Mouse (Mus musculus): ENCODE measurements at regions not wholly inside any gene's neighbourhood (a gene's known extent, or its start where the extent isn't known, plus 50 kb on each side); places are given as distances from the start of the nearest gene placed in this dataset.

GRCm38 (mm10) chr16:55735476-55735968 lies 103.2 kb downstream of the Nfkbiz start:
- no peaks in the 10 kb centered on the region for H3K9me3 ChIP-seq (replicated peaks; ENCODE audit: low read length)
- ATAC-seq (replicated peaks; ENCODE audit: low FRiP score, low read depth) (no peak), DNase-seq (ENCODE audit: low spot score) (no peak)
- no peak overlapping the region for H3K9ac ChIP-seq (ENCODE audit: low read depth, low read length)
- H3K27me3 ChIP-seq (ENCODE audit: insufficient read depth, low read length), result no peaks in the 10 kb centered on the region
- no peaks in the 10 kb centered on the region for H3K4me1 ChIP-seq (replicated peaks; ENCODE audit: insufficient read depth, low read length)
- no peaks in the 10 kb centered on the region for H3K36me3 ChIP-seq (ENCODE audit: insufficient read depth, low read length)
- TF ChIP-seq CTCF (IDR thresholded peaks at IDR 0.05; ENCODE audit: low read depth), result no peak
- no peak overlapping the region for H3K4me2 ChIP-seq (ENCODE audit: low read length)
- 86% methylated on average over 7 of the region's 7 CpGs for WGBS
- H3K4me3 ChIP-seq (replicated peaks; ENCODE audit: low read depth, low read length), result no peak overlapping the region
- no peak overlapping the region for H3K27ac ChIP-seq

- no peak for DNase-seq (ENCODE audit: low spot score)
- Histone ChIP-seq H3K27ac (no peak overlapping the region), H3K27me3 (ENCODE audit: insufficient read depth, low read length) (no peaks in the 10 kb centered on the region), H3K36me3 (ENCODE audit: insufficient read depth, low read length) (no peaks in the 10 kb centered on the region), H3K9ac (ENCODE audit: low read depth, low read length) (no peak overlapping the region), H3K4me2 (ENCODE audit: low read length) (no peak overlapping the region), H3K9me3 (replicated peaks; ENCODE audit: low read length) (no peaks in the 10 kb centered on the region), H3K4me3 (replicated peaks; ENCODE audit: low read depth, low read length) (no peak overlapping the region), H3K4me1 (replicated peaks; ENCODE audit: insufficient read depth, low read length) (no peaks in the 10 kb centered on the region)
- ATAC-seq (replicated peaks; ENCODE audit: low FRiP score, low read depth), result no peak
- no peak for TF ChIP-seq CTCF (IDR thresholded peaks at IDR 0.05; ENCODE audit: low read depth)
- 74% methylated on average over 11 of the region's 11 CpGs for WGBS
These were observed 104.4 kb downstream of the Nfkbiz start for GRCm38 (mm10) chr16:55734301-55734700.

- DNase-seq (ENCODE audit: low spot score), result no peak
- Histone ChIP-seq H3K4me3 (replicated peaks; ENCODE audit: low read depth, low read length) (no peak overlapping the region), H3K9me3 (replicated peaks; ENCODE audit: low read length) (no peaks in the 10 kb centered on the region), H3K4me2 (ENCODE audit: low read length) (no peak overlapping the region), H3K27ac (no peak overlapping the region), H3K9ac (ENCODE audit: low read depth, low read length) (no peak overlapping the region), H3K27me3 (ENCODE audit: insufficient read depth, low read length) (no peaks in the 10 kb centered on the region), H3K4me1 (replicated peaks; ENCODE audit: insufficient read depth, low read length) (no peaks in the 10 kb centered on the region), H3K36me3 (ENCODE audit: insufficient read depth, low read length) (no peaks in the 10 kb centered on the region)
- peak; percentile 65; the same call in 1 of the 2 replicates for ATAC-seq (replicated peaks; ENCODE audit: low FRiP score, low read depth)
- TF ChIP-seq CTCF (IDR thresholded peaks at IDR 0.05; ENCODE audit: low read depth), result no peak
- 61% methylated on average over 4 of the region's 4 CpGs for WGBS
These were observed 104.9 kb downstream of the Nfkbiz start for GRCm38 (mm10) chr16:55733751-55734150.

- no peak overlapping the region for H3K4me3 ChIP-seq (replicated peaks; ENCODE audit: low read depth, low read length)
- H3K27me3 ChIP-seq (ENCODE audit: insufficient read depth, low read length), result no peaks in the 10 kb centered on the region
- ATAC-seq (replicated peaks; ENCODE audit: low FRiP score, low read depth) (no peak), DNase-seq (ENCODE audit: low spot score) (peak; percentile 23)
- H3K4me1 ChIP-seq (replicated peaks; ENCODE audit: insufficient read depth, low read length), result no peaks in the 10 kb centered on the region
- no peak overlapping the region for H3K27ac ChIP-seq
- no peak for TF ChIP-seq CTCF (IDR thresholded peaks at IDR 0.05; ENCODE audit: low read depth)
- 46% methylated on average over 8 of the region's 8 CpGs for WGBS
- no peaks in the 10 kb centered on the region for H3K9me3 ChIP-seq (replicated peaks; ENCODE audit: low read length)
- H3K9ac ChIP-seq (ENCODE audit: low read depth, low read length), result no peak overlapping the region
- H3K36me3 ChIP-seq (ENCODE audit: insufficient read depth, low read length), result no peaks in the 10 kb centered on the region
- H3K4me2 ChIP-seq (ENCODE audit: low read length), result peak overlapping the region; percentile 10; the same call in 1 of the 2 replicates
These were observed 107.7 kb downstream of the Nfkbiz start for GRCm38 (mm10) chr16:55731003-55731402.

GRCm38 (mm10) chr16:55726538-55726937 lies 112.2 kb downstream of the Nfkbiz start:
- TF ChIP-seq CTCF (IDR thresholded peaks at IDR 0.05; ENCODE audit: low read depth), result no peak
- no peak overlapping the region for H3K27ac ChIP-seq
- 35% methylated on average over 3 of the region's 3 CpGs for WGBS
- H3K9me3 ChIP-seq (replicated peaks; ENCODE audit: low read length), result no peaks in the 10 kb centered on the region
- H3K36me3 ChIP-seq (ENCODE audit: insufficient read depth, low read length), result no peaks in the 10 kb centered on the region
- no peaks in the 10 kb centered on the region for H3K4me1 ChIP-seq (replicated peaks; ENCODE audit: insufficient read depth, low read length)
- no peak overlapping the region for H3K4me2 ChIP-seq (ENCODE audit: low read length)
- DNase-seq (ENCODE audit: low spot score), result no peak
- no peak for ATAC-seq (replicated peaks; ENCODE audit: low FRiP score, low read depth)
- no peak overlapping the region for H3K4me3 ChIP-seq (replicated peaks; ENCODE audit: low read depth, low read length)
- no peak overlapping the region for H3K9ac ChIP-seq (ENCODE audit: low read depth, low read length)
- H3K27me3 ChIP-seq (ENCODE audit: insufficient read depth, low read length), result no peaks in the 10 kb centered on the region

- H3K27ac ChIP-seq, result no peak overlapping the region
- no peaks in the 10 kb centered on the region for H3K27me3 ChIP-seq (ENCODE audit: insufficient read depth, low read length)
- H3K4me1 ChIP-seq (replicated peaks; ENCODE audit: insufficient read depth, low read length), result no peaks in the 10 kb centered on the region
- WGBS, result 56% methylated on average over 3 of the region's 3 CpGs
- TF ChIP-seq CTCF (IDR thresholded peaks at IDR 0.05; ENCODE audit: low read depth), result no peak
- no peak overlapping the region for H3K4me2 ChIP-seq (ENCODE audit: low read length)
- H3K4me3 ChIP-seq (replicated peaks; ENCODE audit: low read depth, low read length), result no peak overlapping the region
- DNase-seq (ENCODE audit: low spot score), result no peak
- H3K9ac ChIP-seq (ENCODE audit: low read depth, low read length), result no peak overlapping the region
- H3K9me3 ChIP-seq (replicated peaks; ENCODE audit: low read length), result no peaks in the 10 kb centered on the region
- no peaks in the 10 kb centered on the region for H3K36me3 ChIP-seq (ENCODE audit: insufficient read depth, low read length)
- ATAC-seq (replicated peaks; ENCODE audit: low FRiP score, low read depth), result no peak
These were observed 118.3 kb downstream of the Nfkbiz start for GRCm38 (mm10) chr16:55720430-55720829.

- H3K36me3 ChIP-seq (ENCODE audit: insufficient read depth, low read length), result no peaks in the 10 kb centered on the region
- H3K4me3 ChIP-seq (replicated peaks; ENCODE audit: low read depth, low read length), result no peak overlapping the region
- H3K9ac ChIP-seq (ENCODE audit: low read depth, low read length), result no peak overlapping the region
- ATAC-seq (replicated peaks; ENCODE audit: low FRiP score, low read depth) (no peak), DNase-seq (ENCODE audit: low spot score) (peak; percentile 33)
- WGBS, result 37% methylated on average over 3 of the region's 3 CpGs
- no peak overlapping the region for H3K27ac ChIP-seq
- H3K4me1 ChIP-seq (replicated peaks; ENCODE audit: insufficient read depth, low read length), result no peaks in the 10 kb centered on the region
- no peak overlapping the region for H3K4me2 ChIP-seq (ENCODE audit: low read length)
- no peak for TF ChIP-seq CTCF (IDR thresholded peaks at IDR 0.05; ENCODE audit: low read depth)
- H3K27me3 ChIP-seq (ENCODE audit: insufficient read depth, low read length), result no peaks in the 10 kb centered on the region
- H3K9me3 ChIP-seq (replicated peaks; ENCODE audit: low read length), result no peaks in the 10 kb centered on the region
These were observed 128.7 kb downstream of the Nfkbiz start for GRCm38 (mm10) chr16:55710017-55710416.
